In the genomic region with DNA sequence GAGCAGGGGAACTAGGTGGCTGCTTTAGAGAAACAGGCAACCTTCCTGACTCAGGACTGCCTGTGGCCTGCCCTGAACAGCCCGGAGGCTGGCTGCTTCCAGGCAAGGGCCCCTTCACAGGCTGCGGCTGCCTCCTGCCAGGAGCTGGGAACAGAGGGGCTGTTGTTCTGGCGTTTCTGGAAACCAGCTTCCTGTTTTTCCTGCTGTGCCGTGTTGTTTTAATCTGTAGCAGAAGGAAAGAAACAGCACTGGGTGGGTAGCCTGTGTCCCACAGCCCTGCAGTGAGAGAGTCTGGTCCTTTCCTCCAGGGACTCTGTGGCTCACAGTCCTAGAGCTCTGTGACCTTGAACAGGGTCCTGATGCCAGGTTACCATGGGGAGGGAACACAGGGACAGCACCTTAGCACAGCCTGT, we compare ENCODE assay signal across 8 mouse cellular contexts. TPM values are rescaled to one million over a fixed set of nuclear protein-coding genes. Genes with fewer than 3 reads are reported as not detected.
DNase-seq lines count a peak whose midpoint lies in the region; ATAC-seq and TF ChIP-seq lines count a peak whose summit lies in the region.

No protein-coding gene starts in this region.

- intact Hi-C loops in heart, adult 2 months (cut with DNase I), result no loop called here

- no peak overlapping the region for H3K4me3 ChIP-seq in liver, adult 2 months (ENCODE audit: insufficient read depth, low read depth, low read length)
- H3K4me3 ChIP-seq in heart, adult 2 months, result no peak overlapping the region
- H3K4me3 ChIP-seq in kidney, embryonic 14.5 days (ENCODE audit: low read length), result no peak overlapping the region
- H3K4me3 ChIP-seq in midbrain, embryonic 14.5 days (replicated peaks; ENCODE audit: low read depth, low read length), result no peak overlapping the region

- no peaks in the 10 kb centered on the region; the same call in 1 of the 2 replicates for H3K79me2 ChIP-seq in liver, adult 2 months (ENCODE audit: control insufficient read depth, insufficient read depth, low read length)
- no peaks in the 10 kb centered on the region for H3K79me2 ChIP-seq in heart, adult 2 months (replicated peaks; ENCODE audit: control insufficient read depth, insufficient read depth, low read length)

- H3K9ac ChIP-seq in liver, adult 2 months (ENCODE audit: low read depth, low read length), result peak overlapping the region; percentile 37
- H3K9ac ChIP-seq in heart, adult 2 months (ENCODE audit: low read depth, low read length), result peak overlapping the region; percentile 25
- H3K9ac ChIP-seq in kidney, embryonic 14.5 days (ENCODE audit: low read depth, low read length), result no peak overlapping the region
- H3K9ac ChIP-seq in midbrain, embryonic 14.5 days (replicated peaks; ENCODE audit: low read length), result 0 out of 2 replicates have a peak overlapping the region, but pooled peaks have one; percentile 26

- ATAC-seq in kidney, embryonic 14.5 days (ENCODE audit: low FRiP score, low TSS enrichment), result peak; percentile 54; the same call in 1 of the 2 replicates
- ATAC-seq in midbrain, embryonic 14.5 days (ENCODE audit: low FRiP score, low TSS enrichment), result no peak
- ATAC-seq in inflammation-experienced regulatory T-cells, adult 6 months, result no peak

- H3K4me2 ChIP-seq in kidney, embryonic 14.5 days (replicated peaks; ENCODE audit: low read depth, low read length), result no peak overlapping the region
- no peak overlapping the region for H3K4me2 ChIP-seq in midbrain, embryonic 14.5 days (ENCODE audit: low read length)

- TF ChIP-seq POLR2A in liver, adult 2 months (IDR thresholded peaks at IDR 0.05; ENCODE audit: extremely low read depth, insufficient read depth, low read length), result no peak
- TF ChIP-seq POLR2A in heart, adult 2 months (IDR thresholded peaks at IDR 0.05; ENCODE audit: insufficient read depth, low read depth, low read length), result no peak

- H3K4me1 ChIP-seq in liver, adult 2 months (ENCODE audit: control insufficient read depth, insufficient read depth, low read length), result no peaks in the 10 kb centered on the region; the same call in none of the 2 replicates
- peaks cover 22% of the 10 kb centered on the region for H3K4me1 ChIP-seq in heart, adult 2 months (ENCODE audit: control insufficient read depth, insufficient read depth, low read length)
- peaks cover 38% of the 10 kb centered on the region for H3K4me1 ChIP-seq in kidney, embryonic 14.5 days (ENCODE audit: control insufficient read depth, insufficient read depth, low read length)
- H3K4me1 ChIP-seq in midbrain, embryonic 14.5 days (ENCODE audit: control insufficient read depth, insufficient read depth, low read length), result peaks cover 6% of the 10 kb centered on the region; the same call in 1 of the 2 replicates

- TF ChIP-seq EP300 in heart, adult 2 months (IDR thresholded peaks at IDR 0.05; ENCODE audit: insufficient read depth, low read depth, low read length), result no peak

- WGBS in liver, adult 2 months, result 52% methylated on average over 4 of the region's 4 CpGs
- WGBS in heart, adult 2 months, result 16% methylated on average over 4 of the region's 4 CpGs
- 3% methylated on average over 4 of the region's 4 CpGs for WGBS in kidney, embryonic 14.5 days
- 11% methylated on average over 4 of the region's 4 CpGs for WGBS in midbrain, embryonic 14.5 days

- H3K27me3 ChIP-seq in liver, adult 2 months (ENCODE audit: control insufficient read depth, insufficient read depth, low read length), result no peaks in the 10 kb centered on the region
- H3K27me3 ChIP-seq in heart, adult 2 months (ENCODE audit: control insufficient read depth, insufficient read depth, low read length), result no peaks in the 10 kb centered on the region
- no peaks in the 10 kb centered on the region for H3K27me3 ChIP-seq in kidney, embryonic 14.5 days (ENCODE audit: control insufficient read depth, insufficient read depth, low read length)
- H3K27me3 ChIP-seq in midbrain, embryonic 14.5 days (ENCODE audit: control insufficient read depth, insufficient read depth, low read length), result no peaks in the 10 kb centered on the region

- peak overlapping the region; percentile 70 for H3K27ac ChIP-seq in liver, adult 2 months (replicated peaks; ENCODE audit: insufficient read depth, low read depth, low read length)
- peak overlapping the region; percentile 76 for H3K27ac ChIP-seq in heart, adult 2 months
- peak overlapping the region; percentile 78 for H3K27ac ChIP-seq in kidney, embryonic 14.5 days (ENCODE audit: low read depth, low read length)
- H3K27ac ChIP-seq in midbrain, embryonic 14.5 days (replicated peaks; ENCODE audit: low read depth, low read length), result peak overlapping the region; percentile 47

- DNase-seq in liver, adult 2 months (ENCODE audit: extremely low read depth, low read depth, low spot score), result no peak
- DNase-seq in liver, result no peak
- DNase-seq in cerebellum, adult 8-10 months, result peak; percentile 11
- DNase-seq in heart, adult 2 months, result peak; percentile 63 to 68
- peak; percentile 59 for DNase-seq in midbrain, embryonic 14.5 days
- DNase-seq in urinary bladder, postnatal 25 days (ENCODE audit: low spot score), result no peak

- TF ChIP-seq CTCF in liver, adult 2 months (IDR thresholded peaks at IDR 0.05; ENCODE audit: low read depth, low read length), result no peak
- no peak for TF ChIP-seq CTCF in heart, adult 2 months (IDR thresholded peaks at IDR 0.05)

- H3K9me3 ChIP-seq in kidney, embryonic 14.5 days (ENCODE audit: control insufficient read depth, low read length), result no peaks in the 10 kb centered on the region
- no peaks in the 10 kb centered on the region for H3K9me3 ChIP-seq in midbrain, embryonic 14.5 days (ENCODE audit: control insufficient read depth, low read length)

- H3K36me3 ChIP-seq in liver, adult 2 months (ENCODE audit: control insufficient read depth, insufficient read depth, low read length), result no peaks in the 10 kb centered on the region
- H3K36me3 ChIP-seq in heart, adult 2 months (ENCODE audit: control insufficient read depth, insufficient read depth, low read length), result no peaks in the 10 kb centered on the region
- no peaks in the 10 kb centered on the region; the same call in 1 of the 2 replicates for H3K36me3 ChIP-seq in kidney, embryonic 14.5 days (ENCODE audit: control insufficient read depth, insufficient read depth, low read length)
- H3K36me3 ChIP-seq in midbrain, embryonic 14.5 days (ENCODE audit: control insufficient read depth, insufficient read depth, low read length), result no peaks in the 10 kb centered on the region

RNA-seq across cellular contexts. Expression of a gene that starts 54.2 kb away (rescaled TPM):
- 2.5 and 4.0 TPM in 2 replicates for total RNA-seq in liver, adult 2 months (2014; rRNA removed)
- polyA plus RNA-seq in liver, adult 2 months (2012; rRNA removed), result 2.8 and 3.5 TPM in 2 replicates
- total RNA-seq in heart, adult 2 months (2021), result 1 to 10 TPM; 9.0 to 9.7 TPM
- polyA plus RNA-seq in heart, adult 2 months (2012; rRNA removed), result 8.5 and 9.6 TPM in 2 replicates
- polyA plus RNA-seq in kidney, embryonic 14.5 days (2014; fragmentation: Nextera tagmentation; extraction: Ambion mirVana), result 25.3 and 31.2 TPM in 2 replicates
- 8.0 and 8.2 TPM in 2 replicates for polyA plus RNA-seq in midbrain, embryonic 14.5 days (2014; fragmentation: Nextera tagmentation; extraction: Ambion mirVana)
- 1 to 10 TPM; 1.0 to 1.3 (median 1.3) TPM for polyA plus RNA-seq in inflammation-experienced regulatory T-cells, adult 6 months (2017; shearing (Covaris generic))

Comparison
In these comparisons a context has a peak if more than half of its experiments do, and no peak if none do; other contexts are left out.
1. DNase-seq: peak in cerebellum, adult 8-10 months (single experiment), heart, adult 2 months (2 of 2) and midbrain, embryonic 14.5 days (single experiment); none in liver, adult 2 months (single experiment), liver (single experiment) and urinary bladder, postnatal 25 days (single experiment).
2. Peak in every context shown above with its lines, with median percentiles within 50 percentile points of each other: H3K27ac ChIP-seq.